Mouse (Mus musculus) forebrain, embryonic 12.5 days (tissue): ENCODE measurements around the gene Ntrk1. TPM values are rescaled to one million over a fixed set of nuclear protein-coding genes. Genes with fewer than 3 reads are reported as not detected.
A peak's percentile ranks its signal among the peaks of the same experiment; 100 is the strongest.
"Not testable (repeated sequence)": the region's sequence is repeated elsewhere in the genome, so short reads cannot be mapped to it uniquely, and the experiment has no call there.

Source experiments
- ATAC-seq: fragments of 200-750 bp; cut with Nextera tagmentation; 2 replicates; pipeline ENCODE4 v1.8.0; 2017; ENCODE audit warnings: moderate TSS enrichment; ENCODE audit not compliant: low FRiP score
- H3K27ac ChIP-seq: fragments of 300-500 bp; sonication (generic); 2 replicates; pipeline ENCODE4 v1.5.1; 2016; ENCODE audit warnings: mild to moderate bottlenecking
- H3K27me3 ChIP-seq: fragments of 300-500 bp; sonication (generic); 2 replicates; pipeline ENCODE4 v1.6.1; 2016; ENCODE audit warnings: mild to moderate bottlenecking
- H3K36me3 ChIP-seq: fragments of 300-500 bp; sonication (generic); replicated peaks from 2 replicates; pipeline ENCODE4 v1.6.1; 2016; ENCODE audit warnings: mild to moderate bottlenecking
- H3K4me1 ChIP-seq: fragments of 300-500 bp; sonication (generic); 2 replicates; pipeline ENCODE4 v1.6.1; 2016
- H3K4me2 ChIP-seq: fragments of 300-500 bp; sonication (generic); 2 replicates; pipeline ENCODE4 v1.6.1; 2016; ENCODE audit warnings: mild to moderate bottlenecking, moderate library complexity
- H3K4me3 ChIP-seq: fragments of 300-500 bp; sonication (generic); replicated peaks from 2 replicates; pipeline ENCODE4 v1.5.1; 2016; ENCODE audit warnings: mild to moderate bottlenecking
- H3K9ac ChIP-seq: fragments of 300-500 bp; sonication (generic); 2 replicates; pipeline ENCODE4 v1.6.1; 2016; ENCODE audit warnings: mild to moderate bottlenecking
- H3K9me3 ChIP-seq: fragments of 300-500 bp; sonication (generic); 2 replicates; pipeline ENCODE4 v1.6.1; 2016
- WGBS: fragments of 180-500 bp; shearing (Covaris S2); methylation state at CpG from one replicate; pipeline ENCODE4 v1.1.7; 2016; 5-methylcytosine and 5-hydroxymethylcytosine counted together
- polyA plus RNA-seq: library from polyadenylated mRNA; unstranded; fragments of >200 nt; fragmentation: Nextera tagmentation; extraction: Ambion mirVana; gene quantifications from 2 replicates; pipeline ENCODE4 v1.2.1, GENCODE M21; 2016

The Ntrk1 gene
- 1.1 and 1.4 TPM in 2 replicates for polyA plus RNA-seq

DNA sequence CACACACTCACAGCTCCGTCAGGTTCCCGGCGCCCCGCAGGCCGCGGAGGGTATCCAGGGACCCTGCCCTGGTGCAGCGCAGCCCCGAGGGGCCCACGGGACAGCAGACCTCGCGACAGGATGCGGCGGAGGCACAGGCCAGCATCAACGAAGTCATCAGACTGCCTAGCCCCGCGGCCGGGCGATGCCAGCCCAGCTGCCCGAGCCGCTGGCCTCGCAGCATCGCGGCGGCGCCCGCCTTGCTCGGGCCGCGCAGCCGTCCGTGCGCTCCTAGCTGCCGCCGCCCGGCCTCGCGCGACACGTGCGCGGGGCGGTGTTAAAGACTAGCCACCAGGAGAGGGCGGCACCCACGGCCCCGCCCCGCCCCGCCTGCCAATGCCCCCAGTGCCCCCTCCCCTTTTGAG lies at the start of gene Ntrk1:
Gene Ntrk1, minus strand, starts transcription at position 241 of the 404 bp plus-strand sequence.
- peaks cover 99% of the 10 kb centered on the region for H3K27me3 ChIP-seq
- peak within 1 kb of the TSS; percentile 40; the same call in 1 of the 2 replicates for H3K9ac ChIP-seq
- H3K27ac ChIP-seq, result no peak within 1 kb of the TSS
- WGBS, result under 1% methylated on average over 46 of the region's 47 CpGs
- H3K4me2 ChIP-seq, result peak within 1 kb of the TSS; percentile 54
- ATAC-seq, result peak; percentile 33; the same call in 1 of the 2 replicates
- peaks cover 34% of the 10 kb centered on the region for H3K4me1 ChIP-seq
- H3K4me3 ChIP-seq, result peak within 1 kb of the TSS; percentile 37
- H3K9me3 ChIP-seq, result no peaks in the 10 kb centered on the region
- no peaks in the 10 kb centered on the region for H3K36me3 ChIP-seq

DNA sequence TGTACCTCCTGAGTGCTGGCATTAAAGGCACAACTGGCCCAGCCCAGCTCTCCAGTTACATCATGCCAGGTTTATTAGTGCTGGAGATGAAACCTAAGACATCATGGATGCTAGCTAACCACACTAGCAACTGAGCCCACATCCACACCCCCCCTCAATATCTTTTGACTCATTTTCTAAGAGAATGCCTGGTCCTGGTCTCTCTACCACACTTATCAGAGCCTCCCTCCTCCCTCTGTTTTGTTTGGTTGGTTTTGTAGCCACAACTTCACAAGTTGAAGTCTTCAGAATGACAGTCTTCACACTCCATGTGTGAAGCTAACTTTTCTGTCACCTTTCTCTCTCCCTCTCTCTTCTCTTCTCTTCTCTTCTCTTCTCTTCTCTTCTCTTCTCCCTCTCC lies 45.9 kb upstream of the Ntrk1 start:
- H3K4me3 ChIP-seq, result no peak overlapping the region
- H3K27ac ChIP-seq, result no peak overlapping the region
- no peaks in the 10 kb centered on the region for H3K4me1 ChIP-seq

DNA sequence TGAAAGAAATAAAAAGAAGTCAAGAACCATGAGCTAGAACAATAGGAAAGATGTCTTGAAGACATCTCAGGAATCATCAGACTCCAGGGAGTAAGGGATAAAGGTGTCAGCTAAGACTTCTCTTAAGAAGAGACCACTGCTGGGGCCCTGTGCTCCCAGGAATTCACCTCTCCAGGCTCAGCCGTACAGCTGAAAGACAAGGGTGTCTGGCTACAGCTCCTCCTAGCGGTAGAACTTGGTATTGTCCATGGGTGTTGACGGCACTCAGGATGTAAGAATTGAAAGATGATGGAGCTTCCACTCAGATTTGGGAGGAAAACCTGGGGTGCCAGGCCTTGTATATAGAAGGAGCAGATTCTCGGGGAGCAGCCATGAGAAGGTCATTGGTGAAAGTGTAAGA lies 43.7 kb upstream of the Ntrk1 start:
- 2% methylated on average over 4 of the region's 4 CpGs for WGBS
- Histone ChIP-seq H3K27ac (no peak overlapping the region), H3K4me3 (no peak overlapping the region), H3K36me3 (no peaks in the 10 kb centered on the region), H3K9me3 (no peaks in the 10 kb centered on the region), H3K4me2 (no peak overlapping the region), H3K4me1 (no peaks in the 10 kb centered on the region), H3K9ac (no peak overlapping the region), H3K27me3 (0 out of 2 replicates have a peak, but pooled peaks cover 4% of the 10 kb centered on the region)
- ATAC-seq, result no peak; the same call in 1 of the 2 replicates

More for the DNA sequence above, 45.9 kb upstream of the Ntrk1 start:
- H3K4me2 ChIP-seq, result no peak overlapping the region
- ATAC-seq, result no peak
- no peaks in the 10 kb centered on the region for H3K9me3 ChIP-seq
- H3K9ac ChIP-seq, result no peak overlapping the region
- H3K27me3 ChIP-seq, result 0 out of 2 replicates have a peak, but pooled peaks cover 4% of the 10 kb centered on the region
- H3K36me3 ChIP-seq, result no peaks in the 10 kb centered on the region

DNA sequence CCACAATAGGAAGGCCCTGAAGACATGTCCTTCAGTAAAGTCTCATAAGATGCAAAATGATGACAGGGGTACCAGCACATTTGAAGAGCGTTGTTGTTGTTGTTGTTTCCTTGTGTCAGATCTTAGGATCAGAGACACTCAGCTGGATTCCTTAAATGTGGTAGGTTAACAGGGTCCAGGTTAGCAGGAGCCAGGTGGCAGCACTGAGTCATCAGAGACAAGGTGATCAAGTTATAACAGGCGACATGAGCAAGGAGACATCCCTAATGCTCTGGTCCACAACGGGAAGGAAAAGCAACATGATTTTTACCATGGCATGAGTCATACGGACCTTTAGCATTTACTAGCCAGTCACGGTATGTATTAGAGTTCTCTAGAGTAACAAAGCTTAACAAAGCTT lies 38.5 kb upstream of the Ntrk1 start:
- no peaks in the 10 kb centered on the region for H3K9me3 ChIP-seq
- H3K4me3 ChIP-seq, result no peak overlapping the region
- H3K4me2 ChIP-seq, result no peak overlapping the region
- 73% methylated on average over 5 of the region's 5 CpGs for whole genome bisulfite sequencing
- H3K27me3 ChIP-seq, result no peaks in the 10 kb centered on the region
- H3K4me1 ChIP-seq, result no peaks in the 10 kb centered on the region
- H3K36me3 ChIP-seq, result no peaks in the 10 kb centered on the region
- H3K27ac ChIP-seq, result no peak overlapping the region
- no peak for ATAC-seq
- no peak overlapping the region for H3K9ac ChIP-seq

DNA sequence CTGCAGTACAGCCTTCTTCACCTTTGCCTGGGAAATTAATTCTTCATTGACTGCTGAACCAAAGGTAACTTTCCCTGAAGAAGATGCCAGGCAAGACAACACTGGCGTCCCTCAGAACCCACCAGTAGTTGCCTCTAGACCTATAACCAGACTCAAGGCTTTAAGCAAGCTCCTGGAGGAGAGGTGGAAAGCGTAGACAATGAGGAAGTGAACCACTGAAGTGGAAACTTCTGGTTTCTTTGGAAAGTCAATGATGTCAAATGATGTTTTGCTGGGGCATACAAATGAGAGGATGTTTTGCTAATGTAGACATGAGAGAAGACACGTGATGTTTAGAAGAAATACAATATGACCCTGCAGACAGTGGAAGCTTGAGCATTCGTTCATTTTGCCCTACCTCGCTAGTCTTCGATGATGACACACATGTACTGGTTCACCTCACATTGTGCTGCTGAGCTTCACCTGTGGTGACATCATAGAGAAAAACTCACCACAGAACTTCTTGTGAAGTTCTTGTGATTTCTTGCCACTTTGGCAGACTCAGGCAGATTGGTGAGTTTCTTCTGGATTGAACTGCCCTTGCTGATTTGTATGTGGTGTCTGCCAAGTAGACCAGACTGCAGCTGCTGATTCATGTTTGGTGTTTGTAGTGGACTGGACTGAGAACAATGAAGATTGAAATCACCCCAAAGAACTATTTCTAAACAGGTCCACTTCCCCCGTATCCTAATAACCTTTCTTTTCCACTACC lies 37.3 kb upstream of the Ntrk1 start:
- 83% methylated on average over 7 of the region's 7 CpGs for WGBS
- Histone ChIP-seq H3K9ac (no peak overlapping the region), H3K9me3 (no peaks in the 10 kb centered on the region), H3K4me1 (no peaks in the 10 kb centered on the region), H3K27me3 (no peaks in the 10 kb centered on the region), H3K36me3 (no peaks in the 10 kb centered on the region), H3K27ac (no peak overlapping the region), H3K4me3 (no peak overlapping the region), H3K4me2 (no peak overlapping the region)
- no peak for ATAC-seq

DNA sequence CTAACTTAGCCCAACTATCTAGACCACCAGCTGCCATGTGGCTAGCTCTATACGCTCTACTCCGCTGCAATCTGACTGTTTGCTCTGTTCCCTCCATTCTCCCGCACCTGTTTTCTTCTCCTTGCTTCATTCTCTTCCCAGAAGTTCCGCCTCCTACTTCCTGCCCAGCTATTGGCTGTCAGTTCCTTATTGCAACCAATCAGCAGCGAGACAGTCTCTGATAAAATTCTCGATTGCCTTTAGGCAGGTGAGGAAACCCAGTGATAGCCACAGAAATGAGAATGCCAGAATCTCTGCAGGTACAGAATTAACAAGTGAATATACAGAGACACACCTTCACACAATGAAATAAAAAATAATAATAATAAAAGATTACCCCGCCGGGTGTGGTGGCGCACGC lies 34.1 kb upstream of the Ntrk1 start:
- ATAC-seq, result no peak
- Histone ChIP-seq H3K36me3 (no peaks in the 10 kb centered on the region), H3K4me1 (no peaks in the 10 kb centered on the region), H3K27ac (no peak overlapping the region), H3K4me2 (no peak overlapping the region), H3K9ac (no peak overlapping the region), H3K9me3 (no peaks in the 10 kb centered on the region), H3K4me3 (no peak overlapping the region), H3K27me3 (no peaks in the 10 kb centered on the region)
- WGBS, result 58% methylated on average over 10 of the region's 10 CpGs

DNA sequence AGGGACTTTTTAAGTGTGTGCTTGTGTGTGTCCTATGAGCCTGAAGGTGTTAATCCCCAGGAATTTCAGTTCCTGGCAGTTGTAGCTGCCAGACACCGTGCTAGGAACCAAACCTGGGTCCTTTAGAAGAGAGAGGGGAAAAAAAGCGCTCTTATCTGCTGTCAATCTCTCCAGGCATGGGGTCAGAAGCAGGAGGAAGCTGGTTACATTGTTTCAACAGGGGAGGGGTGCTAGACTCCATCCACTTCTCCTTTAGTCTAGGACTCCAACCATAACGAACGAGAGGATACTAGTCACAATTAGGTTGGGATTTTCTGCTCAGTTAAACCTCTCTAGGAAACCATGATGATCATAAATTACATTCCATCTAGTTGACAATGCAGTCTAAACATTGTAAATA lies 33.5 kb upstream of the Ntrk1 start:
- 55% methylated on average over 4 of the region's 4 CpGs for WGBS
- no peak overlapping the region for H3K9ac ChIP-seq
- no peak for ATAC-seq

DNA sequence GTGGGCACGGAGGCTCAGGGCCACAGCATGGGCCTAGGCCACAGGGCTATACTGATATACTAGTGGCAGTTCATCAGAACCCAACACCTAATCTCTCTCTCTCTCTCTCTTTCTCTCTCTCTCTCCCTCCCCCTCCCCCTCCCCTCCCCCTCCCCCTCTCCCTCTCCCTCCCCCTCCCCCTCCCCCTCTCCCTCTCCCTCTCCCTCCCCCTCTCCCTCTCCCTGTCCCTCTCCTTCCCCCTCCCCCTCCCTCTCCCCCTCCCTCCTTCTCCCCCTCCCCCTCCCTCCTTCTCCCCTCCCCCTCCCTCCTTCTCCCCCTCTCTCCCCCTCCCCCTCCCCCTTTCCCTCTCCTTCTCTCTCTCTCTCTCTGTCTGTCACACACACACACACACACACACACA lies 29.2 kb upstream of the Ntrk1 start, which contains the start of gene Pear1:
Gene Pear1, minus strand, starts transcription at position 101 of the 400 bp plus-strand sequence.
- not testable (repeated sequence) for H3K9me3 ChIP-seq, ATAC-seq, H3K36me3 ChIP-seq, H3K4me2 ChIP-seq, H3K4me1 ChIP-seq, H3K27ac ChIP-seq, H3K4me3 ChIP-seq, H3K27me3 ChIP-seq, H3K9ac ChIP-seq
- WGBS, result 90% methylated on average over 1 of the region's 1 CpGs

More for the DNA sequence above, 33.5 kb upstream of the Ntrk1 start:
- no peak overlapping the region for H3K4me2 ChIP-seq
- H3K27ac ChIP-seq, result no peak overlapping the region
- no peaks in the 10 kb centered on the region for H3K27me3 ChIP-seq
- no peak overlapping the region for H3K4me3 ChIP-seq
- no peaks in the 10 kb centered on the region for H3K36me3 ChIP-seq
- no peaks in the 10 kb centered on the region for H3K4me1 ChIP-seq
- H3K9me3 ChIP-seq, result no peaks in the 10 kb centered on the region

DNA sequence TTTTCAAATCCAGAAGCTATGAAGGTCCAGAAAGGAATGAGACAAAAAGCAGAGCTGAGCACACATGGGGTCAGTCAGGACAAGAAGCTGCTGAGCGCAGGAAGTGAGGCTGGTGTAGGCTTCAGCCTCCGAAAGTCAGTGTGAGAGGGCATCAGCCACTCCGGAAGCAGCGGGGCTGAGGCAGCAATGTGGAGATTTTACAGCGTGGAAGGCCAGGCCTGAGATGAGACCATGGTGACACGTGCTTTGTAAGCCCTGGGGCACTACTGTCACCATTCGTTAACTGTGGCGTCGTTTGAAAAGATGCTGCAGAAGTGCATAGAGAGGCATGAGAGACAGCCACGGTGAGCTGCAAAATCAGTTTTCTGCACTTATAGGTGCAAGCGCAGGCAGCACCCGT lies 23.3 kb upstream of the Ntrk1 start:
- 0 out of 2 replicates have a peak, but pooled peaks cover 4% of the 10 kb centered on the region for H3K4me1 ChIP-seq
- no peak overlapping the region for H3K9ac ChIP-seq
- no peak overlapping the region for H3K27ac ChIP-seq
- H3K36me3 ChIP-seq, result no peaks in the 10 kb centered on the region
- ATAC-seq, result no peak
- H3K4me2 ChIP-seq, result no peak overlapping the region
- no peaks in the 10 kb centered on the region for H3K9me3 ChIP-seq
- H3K4me3 ChIP-seq, result no peak overlapping the region
- peaks cover 50% of the 10 kb centered on the region for H3K27me3 ChIP-seq
- 71% methylated on average over 12 of the region's 12 CpGs for WGBS

DNA sequence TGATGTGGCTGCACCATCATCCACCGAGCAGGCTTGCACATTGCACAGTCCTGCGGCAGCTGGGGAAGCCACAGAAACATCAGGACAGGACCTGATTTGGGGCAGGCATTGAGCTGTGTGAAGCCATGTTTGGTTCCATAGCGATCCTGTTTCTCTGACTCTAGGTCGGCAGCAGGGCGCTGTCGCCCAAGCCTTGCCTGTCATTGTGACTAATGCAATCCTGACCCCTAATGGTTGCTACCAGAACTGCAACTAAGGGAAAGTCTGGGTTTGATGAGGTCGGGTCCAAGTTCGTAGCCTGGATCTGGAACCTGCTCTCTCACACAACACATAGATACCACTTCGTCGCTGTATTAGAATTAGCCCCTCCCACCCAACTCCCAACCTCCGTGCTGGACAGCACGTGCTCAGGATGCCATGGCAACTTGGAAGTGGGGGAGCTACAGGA lies 21.7 kb upstream of the Ntrk1 start:
- peak overlapping the region; percentile 17; the same call in 1 of the 2 replicates for H3K4me2 ChIP-seq
- 7% methylated on average over 12 of the region's 12 CpGs for WGBS

DNA sequence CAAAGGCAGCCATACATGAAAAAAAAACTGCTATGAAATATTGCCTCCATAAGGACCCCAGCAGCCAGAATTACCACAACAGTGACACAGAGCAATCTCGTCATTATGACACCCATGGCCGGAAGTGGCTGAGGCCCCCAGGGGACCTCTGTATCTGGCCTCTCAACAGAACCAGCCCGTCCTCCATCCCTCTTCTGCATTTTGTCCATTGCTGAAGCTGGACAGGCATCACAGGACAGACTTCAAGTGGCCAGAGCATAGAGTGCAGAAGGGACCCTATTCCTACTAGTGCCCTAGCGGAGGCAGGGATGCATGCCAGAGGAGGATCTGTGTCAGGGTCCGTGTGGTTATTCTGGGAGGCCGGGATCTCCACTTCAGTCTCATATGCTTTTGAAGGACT lies 21.2 kb upstream of the Ntrk1 start:
- ATAC-seq, result no peak
- 67% methylated on average over 6 of the region's 6 CpGs for WGBS
- no peak overlapping the region; the same call in 1 of the 2 replicates for H3K4me2 ChIP-seq

More for the DNA sequence above, 21.7 kb upstream of the Ntrk1 start:
- H3K4me1 ChIP-seq, result 0 out of 2 replicates have a peak, but pooled peaks cover 4% of the 10 kb centered on the region
- 0 out of 2 replicates have a peak, but pooled peaks have one; percentile 36 for ATAC-seq
- no peak overlapping the region for H3K9ac ChIP-seq
- no peak overlapping the region for H3K27ac ChIP-seq
- no peak overlapping the region for H3K4me3 ChIP-seq
- no peaks in the 10 kb centered on the region for H3K36me3 ChIP-seq
- no peaks in the 10 kb centered on the region for H3K9me3 ChIP-seq
- peaks cover 63% of the 10 kb centered on the region for H3K27me3 ChIP-seq

DNA sequence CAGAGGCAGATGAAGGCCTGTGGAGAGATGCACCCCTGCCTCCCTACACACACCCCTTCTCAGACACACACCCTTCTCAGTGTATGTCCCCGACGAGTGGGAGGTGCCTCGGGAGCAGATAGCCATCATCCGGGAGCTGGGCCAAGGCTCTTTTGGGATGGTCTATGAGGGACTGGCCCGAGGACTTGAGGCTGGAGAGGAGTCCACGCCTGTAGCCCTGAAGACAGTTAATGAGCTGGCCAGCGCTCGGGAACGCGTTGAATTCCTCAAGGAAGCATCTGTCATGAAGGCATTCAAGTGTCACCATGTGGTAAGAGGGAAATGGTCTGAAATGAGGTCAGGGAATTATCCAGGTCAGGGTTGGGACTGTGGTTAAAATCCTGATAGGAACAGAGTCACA lies 17.9 kb upstream of the Ntrk1 start:
- Histone ChIP-seq H3K9ac (no peak overlapping the region), H3K4me1 (peaks cover 15% of the 10 kb centered on the region), H3K27ac (no peak overlapping the region), H3K4me2 (no peak overlapping the region), H3K4me3 (no peak overlapping the region), H3K36me3 (no peaks in the 10 kb centered on the region), H3K9me3 (no peaks in the 10 kb centered on the region), H3K27me3 (peaks cover 81% of the 10 kb centered on the region)
- no peak for ATAC-seq
- 75% methylated on average over 10 of the region's 10 CpGs for WGBS

More for the DNA sequence above, 21.2 kb upstream of the Ntrk1 start:
- peaks cover 68% of the 10 kb centered on the region for H3K27me3 ChIP-seq
- no peak overlapping the region for H3K4me3 ChIP-seq
- H3K9ac ChIP-seq, result no peak overlapping the region
- H3K36me3 ChIP-seq, result no peaks in the 10 kb centered on the region
- no peak overlapping the region for H3K27ac ChIP-seq
- H3K4me1 ChIP-seq, result 0 out of 2 replicates have a peak, but pooled peaks cover 4% of the 10 kb centered on the region
- no peaks in the 10 kb centered on the region for H3K9me3 ChIP-seq

DNA sequence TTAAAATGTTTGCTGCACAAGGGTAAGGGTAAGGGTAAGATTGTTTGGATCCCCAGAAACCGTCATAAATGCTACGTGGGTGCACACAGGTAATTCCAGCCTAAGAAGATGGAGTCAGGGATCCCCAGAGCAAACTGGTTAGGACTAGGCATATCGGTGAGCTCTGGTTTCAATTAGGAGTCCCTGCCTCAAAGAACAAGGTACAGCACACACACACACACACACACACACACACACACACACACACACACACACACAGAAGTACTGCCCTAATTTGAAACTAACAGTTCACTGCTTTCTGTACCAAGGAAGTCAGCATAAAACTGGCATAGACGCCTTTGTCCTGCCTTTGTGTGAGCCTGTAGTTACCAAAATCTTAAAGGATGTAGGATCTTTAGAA lies 17.5 kb upstream of the Ntrk1 start:
- no peak for ATAC-seq
- H3K36me3 ChIP-seq, result no peaks in the 10 kb centered on the region
- peaks cover 81% of the 10 kb centered on the region for H3K27me3 ChIP-seq
- no peak overlapping the region for H3K27ac ChIP-seq
- no peak overlapping the region for H3K4me2 ChIP-seq
- H3K9me3 ChIP-seq, result no peaks in the 10 kb centered on the region
- peaks cover 15% of the 10 kb centered on the region for H3K4me1 ChIP-seq
- 80% methylated on average over 4 of the region's 4 CpGs for WGBS
- no peak overlapping the region for H3K9ac ChIP-seq
- no peak overlapping the region for H3K4me3 ChIP-seq
